Comparison of ENCODE assay signal across 8 mouse cellular contexts in genomic region chr19:46499539-46499835, GRCm38 (mm10). TPM values are rescaled to one million over a fixed set of nuclear protein-coding genes. Genes with fewer than 3 reads are reported as not detected.
DNase-seq lines count a peak whose midpoint lies in the region; ATAC-seq and TF ChIP-seq lines count a peak whose summit lies in the region.

No protein-coding gene starts in this region.

- H3K27ac ChIP-seq in heart, embryonic 13.5 days (replicated peaks): peak overlapping the region; percentile 70
- H3K27ac ChIP-seq in ES-E14 (ENCODE audit: insufficient read depth, low read depth, low read length, poor library complexity, severe bottlenecking): no peak overlapping the region
- H3K27ac ChIP-seq in hindbrain, embryonic 11.5 days (ENCODE audit: low read depth, low read length): 0 out of 2 replicates have a peak overlapping the region, but pooled peaks have one; percentile 6
- H3K27ac ChIP-seq in midbrain, embryonic 10.5 days (replicated peaks): peak overlapping the region; percentile 99

- H3K4me2 ChIP-seq in heart, embryonic 13.5 days: peak overlapping the region; percentile 88
- H3K4me2 ChIP-seq in hindbrain, embryonic 11.5 days (replicated peaks; ENCODE audit: low read depth, low read length): peak overlapping the region; percentile 12

- H3K4me1 ChIP-seq in heart, embryonic 13.5 days: peaks cover 11% of the 10 kb centered on the region
- H3K4me1 ChIP-seq in ES-E14 (ENCODE audit: control insufficient read depth in 2 of 2, insufficient read depth in 2 of 2, low read length in 2 of 2, poor library complexity in 1 of 2): peaks cover 11% of the 10 kb centered on the region in 2 experiments
- 0 out of 2 replicates have a peak, but pooled peaks cover 1% of the 10 kb centered on the region for H3K4me1 ChIP-seq in hindbrain, embryonic 11.5 days (replicated peaks; ENCODE audit: control insufficient read depth, insufficient read depth, low read length)
- H3K4me1 ChIP-seq in midbrain, embryonic 10.5 days: peaks cover 21% of the 10 kb centered on the region

- WGBS in heart, embryonic 13.5 days: 5% methylated on average over 3 of the region's 3 CpGs
- 4% methylated on average over 3 of the region's 3 CpGs for WGBS in hindbrain, embryonic 11.5 days
- WGBS in midbrain, embryonic 10.5 days: 5% methylated on average over 3 of the region's 3 CpGs

- H3K36me3 ChIP-seq in heart, embryonic 13.5 days: no peaks in the 10 kb centered on the region
- H3K36me3 ChIP-seq in ES-E14 (ENCODE audit: control insufficient read depth, insufficient read depth, low read length, poor library complexity, severe bottlenecking): peaks cover 4% of the 10 kb centered on the region; the same call in 1 of the 2 replicates
- no peaks in the 10 kb centered on the region for H3K36me3 ChIP-seq in hindbrain, embryonic 11.5 days (ENCODE audit: control insufficient read depth, insufficient read depth, low read length)
- peaks cover 4% of the 10 kb centered on the region for H3K36me3 ChIP-seq in midbrain, embryonic 10.5 days

- no peaks in the 10 kb centered on the region for H3K27me3 ChIP-seq in heart, embryonic 13.5 days (replicated peaks)
- no peaks in the 10 kb centered on the region for H3K27me3 ChIP-seq in hindbrain, embryonic 11.5 days (ENCODE audit: control insufficient read depth, insufficient read depth, low read length)
- no peaks in the 10 kb centered on the region for H3K27me3 ChIP-seq in midbrain, embryonic 10.5 days (ENCODE audit: low read depth, poor library complexity, severe bottlenecking)

- in situ Hi-C loops in ES-E14 (cut with MboI; ENCODE audit: low sequenced_read_pairs in 2 of 2, unreplicated experiment in 2 of 2): no loop called here

- H3K4me3 ChIP-seq in heart, embryonic 13.5 days: peak overlapping the region; percentile 79
- H3K4me3 ChIP-seq in ES-E14 (ENCODE audit: insufficient read depth in 1 of 2, low read depth in 1 of 2, low read length in 2 of 2, poor library complexity in 1 of 2, severe bottlenecking in 1 of 2): peak overlapping the region in 1 of 2 experiments; percentile 17; a peak in 2 of 4 replicates
- peak overlapping the region; percentile 6; the same call in 1 of the 2 replicates for H3K4me3 ChIP-seq in hindbrain, embryonic 11.5 days (ENCODE audit: low read depth, low read length)
- H3K4me3 ChIP-seq in midbrain, embryonic 10.5 days: peak overlapping the region; percentile 91

- DNase-seq in heart, postnatal 4 days: no peak
- DNase-seq in ES-E14 (ENCODE audit: low read depth, low spot score): no peak
- DNase-seq in hindbrain, embryonic 11.5 days (ENCODE audit: low spot score): no peak
- DNase-seq in midbrain, embryonic 10.5 days (ENCODE audit: low spot score): no peak
- DNase-seq in right cerebral cortex, postnatal 36 days (ENCODE audit: low spot score in 2 of 2): no peak
- DNase-seq in urinary bladder, postnatal 25 days (ENCODE audit: low spot score): no peak

- no peak for ATAC-seq in heart, embryonic 13.5 days (ENCODE audit: extremely low read depth, insufficient number of reproducible peaks, low FRiP score, low TSS enrichment)
- ATAC-seq in hindbrain, embryonic 11.5 days (ENCODE audit: low FRiP score): no peak
- no peak for ATAC-seq in erythroid progenitor cell, adult 5-6 weeks (replicated peaks; ENCODE audit: low FRiP score, poor library complexity, severe bottlenecking)

- 0 out of 2 replicates have a peak overlapping the region, but pooled peaks have one; percentile 13 for H3K9ac ChIP-seq in heart, embryonic 13.5 days
- peak overlapping the region; percentile 51; the same call in 1 of the 2 replicates for H3K9ac ChIP-seq in ES-E14 (ENCODE audit: insufficient read depth, low read depth, low read length, poor library complexity, severe bottlenecking)
- no peak overlapping the region; the same call in 1 of the 2 replicates for H3K9ac ChIP-seq in hindbrain, embryonic 11.5 days (ENCODE audit: low read depth, low read length)

- H3K9me3 ChIP-seq in heart, embryonic 13.5 days: no peaks in the 10 kb centered on the region
- no peaks in the 10 kb centered on the region for H3K9me3 ChIP-seq in ES-E14 (ENCODE audit: control insufficient read depth, insufficient read depth, low read depth, low read length)
- H3K9me3 ChIP-seq in hindbrain, embryonic 11.5 days (ENCODE audit: control insufficient read depth, low read length): no peaks in the 10 kb centered on the region
- H3K9me3 ChIP-seq in midbrain, embryonic 10.5 days (replicated peaks): no peaks in the 10 kb centered on the region

TF ChIP-seq in ES-E14, 5 proteins besides CTCF, POLR2A, EP300 and RAD21:
- 0 out of 2 replicates have a peak, but pooled peaks have one; percentile 45 for TF ChIP-seq ZNF384 (IDR thresholded peaks at IDR 0.05; ENCODE audit: low read depth, low read length)
- no peak for TF ChIP-seq CHD2 (IDR thresholded peaks at IDR 0.05; ENCODE audit: low read depth, low read length)
- no peak for TF ChIP-seq MAFK (IDR thresholded peaks at IDR 0.05; ENCODE audit: insufficient read depth, low read depth, low read length)
TF ChIP-seq in ES-E14: peak in this region for 1.

RNA-seq across cellular contexts. Expression of gene Trim8, which starts 2.0 kb away (rescaled TPM):
- polyA plus RNA-seq in heart, embryonic 13.5 days (2015; fragmentation: Nextera tagmentation; extraction: Ambion mirVana): 13.2 and 13.9 TPM in 2 replicates
- total RNA-seq in heart, postnatal 4 days (2021): 10 to 100 TPM; 50.1 to 53.8 TPM
- total RNA-seq in ES-E14 (2012; rRNA removed): 26.1 and 33.2 TPM in 2 replicates
- polyA plus RNA-seq in hindbrain, embryonic 11.5 days (2014; fragmentation: Nextera tagmentation; extraction: Ambion mirVana): 28.4 and 30.6 TPM in 2 replicates
- 24.6 and 27.8 TPM in 2 replicates for polyA plus RNA-seq in midbrain, embryonic 10.5 days (2016; fragmentation: Nextera tagmentation; extraction: Ambion mirVana)
- 4.2 and 9.4 TPM in 2 replicates for total RNA-seq in erythroid progenitor cell, adult 5-6 weeks (2015; ENCODE audit: low replicate concordance)
- total RNA-seq in erythroid progenitor cell, adult 5-6 weeks (2017; ENCODE audit: low replicate concordance): 5.5 and 7.7 TPM in 2 replicates
